Mouse (Mus musculus): ENCODE results near the gene Psip1. TPM values are rescaled to one million over a fixed set of nuclear protein-coding genes. Genes with fewer than 3 reads are reported as not detected.

Psip1 gene
- total and polyA plus RNA-seq, 2 experiments from 2014 or later, result 151 to 284 TPM

- H3K27me3 ChIP-seq (ENCODE audit: insufficient read depth, low read length), result no peaks in the 10 kb centered on the region
- peak overlapping the region; percentile 94 for H3K4me2 ChIP-seq (ENCODE audit: low read depth, low read length)
- no peak overlapping the region for H3K27ac ChIP-seq
- H3K9me3 ChIP-seq (ENCODE audit: low read length), result no peaks in the 10 kb centered on the region
- peak; percentile 26 for DNase-seq (ENCODE audit: low spot score)
- WGBS, result 13% methylated on average over 13 of the region's 13 CpGs
- no peak for TF ChIP-seq CTCF (IDR thresholded peaks at IDR 0.05; ENCODE audit: low read depth)
- H3K4me3 ChIP-seq (ENCODE audit: low read length), result peak overlapping the region; percentile 74
- no peak overlapping the region for H3K9ac ChIP-seq (replicated peaks; ENCODE audit: low read length)
- no peaks in the 10 kb centered on the region for H3K36me3 ChIP-seq (ENCODE audit: insufficient read depth, low read length)
- H3K4me1 ChIP-seq (ENCODE audit: insufficient read depth, low read length), result no peaks in the 10 kb centered on the region
- no peak for ATAC-seq
Observed at GRCm38 (mm10) chr4:83526270-83526987, 40.2 kb upstream of the Psip1 start.

GRCm38 (mm10) chr4:83525690-83526055, 39.4 kb upstream of the Psip1 start:
- H3K27me3 ChIP-seq (ENCODE audit: insufficient read depth, low read length), result no peaks in the 10 kb centered on the region
- WGBS, result under 1% methylated on average over 18 of the region's 18 CpGs
- H3K27ac ChIP-seq, result peak overlapping the region; percentile 95; the same call in 1 of the 2 replicates
- peak overlapping the region; percentile 62 for H3K9ac ChIP-seq (replicated peaks; ENCODE audit: low read length)
- no peaks in the 10 kb centered on the region for H3K36me3 ChIP-seq (ENCODE audit: insufficient read depth, low read length)
- peak overlapping the region; percentile 94 for H3K4me2 ChIP-seq (ENCODE audit: low read depth, low read length)
- peak; percentile 64 for ATAC-seq
- peak; percentile 46 for DNase-seq (ENCODE audit: low spot score)
- no peak for TF ChIP-seq CTCF (IDR thresholded peaks at IDR 0.05; ENCODE audit: low read depth)
- H3K4me1 ChIP-seq (ENCODE audit: insufficient read depth, low read length), result no peaks in the 10 kb centered on the region
- no peaks in the 10 kb centered on the region for H3K9me3 ChIP-seq (ENCODE audit: low read length)
- H3K4me3 ChIP-seq (ENCODE audit: low read length), result peak overlapping the region; percentile 74

GRCm38 (mm10) chr4:83524843-83525689, 38.8 kb upstream of the Psip1 start, which contains the start of gene Ccdc171:
Gene Ccdc171, plus strand, starts transcription at chr4:83525545.
- DNase-seq (ENCODE audit: low spot score) (peak; percentile 98), ATAC-seq (peak; percentile 96)
- H3K4me1 ChIP-seq (ENCODE audit: insufficient read depth, low read length), result no peaks in the 10 kb centered on the region
- peak within 1 kb of the TSS; percentile 94 for H3K4me2 ChIP-seq (ENCODE audit: low read depth, low read length)
- H3K4me3 ChIP-seq (ENCODE audit: low read length), result peak within 1 kb of the TSS; percentile 74
- H3K27me3 ChIP-seq (ENCODE audit: insufficient read depth, low read length), result no peaks in the 10 kb centered on the region
- WGBS, result under 1% methylated on average over 57 of the region's 73 CpGs
- H3K9me3 ChIP-seq (ENCODE audit: low read length), result no peaks in the 10 kb centered on the region
- peak within 1 kb of the TSS; percentile 62 for H3K9ac ChIP-seq (replicated peaks; ENCODE audit: low read length)
- peak within 1 kb of the TSS; percentile 95 for H3K27ac ChIP-seq
- peak; percentile 30 for TF ChIP-seq CTCF (IDR thresholded peaks at IDR 0.05; ENCODE audit: low read depth)
- H3K36me3 ChIP-seq (ENCODE audit: insufficient read depth, low read length), result no peaks in the 10 kb centered on the region

GRCm38 (mm10) chr4:83524456-83524842, 38.2 kb upstream of the Psip1 start:
- Histone ChIP-seq H3K9me3 (ENCODE audit: low read length) (no peaks in the 10 kb centered on the region), H3K4me3 (ENCODE audit: low read length) (peak overlapping the region; percentile 74), H3K9ac (replicated peaks; ENCODE audit: low read length) (peak overlapping the region; percentile 62), H3K27me3 (ENCODE audit: insufficient read depth, low read length) (no peaks in the 10 kb centered on the region), H3K4me1 (ENCODE audit: insufficient read depth, low read length) (no peaks in the 10 kb centered on the region), H3K27ac (peak overlapping the region; percentile 95), H3K4me2 (ENCODE audit: low read depth, low read length) (peak overlapping the region; percentile 94), H3K36me3 (ENCODE audit: insufficient read depth, low read length) (no peaks in the 10 kb centered on the region)
- WGBS, result 6% methylated on average over 6 of the region's 6 CpGs
- TF ChIP-seq CTCF (IDR thresholded peaks at IDR 0.05; ENCODE audit: low read depth), result no peak
- DNase-seq (ENCODE audit: low spot score) (no peak), ATAC-seq (no peak)

- no peak overlapping the region for H3K9ac ChIP-seq (replicated peaks; ENCODE audit: low read length)
- WGBS, result 48% methylated on average over 5 of the region's 5 CpGs
- no peak overlapping the region for H3K4me2 ChIP-seq (ENCODE audit: low read depth, low read length)
- no peak overlapping the region for H3K4me3 ChIP-seq (ENCODE audit: low read length)
- H3K27ac ChIP-seq, result no peak overlapping the region
- H3K36me3 ChIP-seq (ENCODE audit: insufficient read depth, low read length), result no peaks in the 10 kb centered on the region
- no peaks in the 10 kb centered on the region for H3K27me3 ChIP-seq (ENCODE audit: insufficient read depth, low read length)
- TF ChIP-seq CTCF (IDR thresholded peaks at IDR 0.05; ENCODE audit: low read depth), result no peak
- no peaks in the 10 kb centered on the region for H3K4me1 ChIP-seq (ENCODE audit: insufficient read depth, low read length)
- H3K9me3 ChIP-seq (ENCODE audit: low read length), result no peaks in the 10 kb centered on the region
- DNase-seq (ENCODE audit: low spot score) (no peak), ATAC-seq (no peak)
Observed at GRCm38 (mm10) chr4:83522066-83522465, 35.8 kb upstream of the Psip1 start.

- Histone ChIP-seq H3K4me1 (ENCODE audit: insufficient read depth, low read length) (no peaks in the 10 kb centered on the region), H3K27me3 (ENCODE audit: insufficient read depth, low read length) (no peaks in the 10 kb centered on the region), H3K9ac (replicated peaks; ENCODE audit: low read length) (no peak overlapping the region), H3K36me3 (ENCODE audit: insufficient read depth, low read length) (no peaks in the 10 kb centered on the region), H3K27ac (no peak overlapping the region), H3K4me2 (ENCODE audit: low read depth, low read length) (no peak overlapping the region), H3K9me3 (ENCODE audit: low read length) (no peaks in the 10 kb centered on the region), H3K4me3 (ENCODE audit: low read length) (no peak overlapping the region)
- DNase-seq (ENCODE audit: low spot score) (no peak), ATAC-seq (no peak)
- no peak for TF ChIP-seq CTCF (IDR thresholded peaks at IDR 0.05; ENCODE audit: low read depth)
- 81% methylated on average over 4 of the region's 4 CpGs for WGBS
Observed at GRCm38 (mm10) chr4:83520308-83520707, 34.0 kb upstream of the Psip1 start.

Data from hindbrain, postnatal 0 days (tissue).